Mouse (Mus musculus): Measurements from ENCODE around the gene Epp13. TPM values are rescaled to one million over a fixed set of nuclear protein-coding genes. Genes with fewer than 3 reads are reported as not detected.
"Not testable (repeated sequence)": the region's sequence is repeated elsewhere in the genome, so short reads cannot be mapped to it uniquely, and the experiment has no call there.

Epp13 gene
- total RNA-seq, 2 experiments from 2014 or later: not detected

GRCm38 (mm10) chr7:6285842-6286705 lies 33.6 kb downstream of the Epp13 start, which contains the start of gene Zfp667:
TSS of gene Zfp667 (plus strand) at chr7:6286579.
- DNase-seq: peak; percentile 98

GRCm38 (mm10) chr7:6286921-6287531 lies 34.5 kb downstream of the Epp13 start:
- DNase-seq: peak; percentile 31 to 35

DNA sequence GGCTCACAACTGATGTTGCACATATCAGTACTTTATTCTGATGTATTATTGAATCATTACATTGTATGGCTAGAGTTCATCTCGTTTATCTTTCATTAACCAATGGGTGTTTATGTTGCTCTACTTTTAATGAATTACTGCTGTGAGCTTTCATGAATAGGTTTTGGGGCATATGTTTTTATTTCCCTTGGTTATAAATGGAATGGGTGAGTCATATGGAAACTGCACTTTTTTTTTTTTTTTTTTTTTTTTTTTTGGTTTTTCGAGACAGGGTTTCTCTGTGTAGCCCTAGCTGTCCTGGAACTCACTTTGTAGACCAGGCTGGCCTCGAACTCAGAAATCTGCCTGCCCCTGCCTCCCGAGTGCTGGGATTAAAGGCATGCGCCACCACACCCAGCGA lies 38.6 kb downstream of the Epp13 start:
- not testable (repeated sequence) for DNase-seq

DNA sequence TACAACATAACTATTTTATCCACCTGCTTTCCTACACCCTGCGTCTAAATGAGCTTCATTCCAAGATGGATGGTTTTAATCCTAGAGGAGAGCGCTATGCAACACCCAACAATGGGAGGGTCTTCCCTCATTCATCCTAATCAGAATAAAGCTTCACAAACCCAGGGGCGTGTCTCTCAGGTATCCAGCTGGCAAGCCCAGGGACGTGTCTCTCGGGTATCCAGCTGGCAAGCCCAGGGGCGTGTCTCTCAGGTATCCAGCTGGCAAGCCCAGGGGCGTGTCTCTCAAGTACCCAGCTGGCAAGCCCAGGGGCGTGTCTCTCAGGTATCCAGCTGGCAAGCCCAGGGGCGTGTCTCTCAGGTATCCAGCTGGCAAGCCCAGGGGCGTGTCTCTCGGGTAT lies 48.3 kb downstream of the Epp13 start:
- DNase-seq: not testable (repeated sequence)

DNA sequence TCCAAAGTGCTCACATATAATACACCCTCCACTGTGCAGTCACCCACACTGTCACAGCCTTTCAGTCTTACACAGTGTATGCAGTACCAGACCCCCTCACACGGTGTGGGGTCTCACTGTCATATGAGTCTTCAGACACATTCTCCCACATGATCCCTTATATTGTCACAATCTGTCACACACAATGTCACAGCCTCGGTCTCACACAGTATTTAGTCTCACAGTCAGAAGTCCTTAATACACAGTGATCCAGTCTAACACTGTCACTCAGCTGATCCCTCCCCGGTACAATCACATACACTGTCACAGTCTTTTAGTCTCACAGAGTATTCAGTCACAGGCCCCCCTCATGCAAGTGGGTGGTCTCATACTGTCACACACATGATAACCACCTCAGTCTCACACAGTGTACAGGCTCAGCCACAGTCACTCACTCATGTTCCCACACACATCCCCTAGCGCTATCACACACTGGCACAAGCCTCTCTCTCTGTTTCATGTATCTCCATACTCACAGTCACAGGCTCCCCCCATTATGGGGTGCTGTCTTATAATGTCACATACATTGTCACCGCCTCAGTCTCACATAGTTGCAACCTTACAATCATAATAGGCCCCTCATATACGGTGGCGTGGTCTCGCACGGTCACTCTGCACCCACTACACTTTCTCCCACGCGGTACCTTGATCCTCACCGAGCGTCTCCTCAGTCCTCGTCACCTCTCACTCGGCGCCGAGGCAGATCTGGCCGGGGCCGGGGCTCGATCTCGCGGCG lies 78.1 kb downstream of the Epp13 start:
- peak; percentile 27 to 38 for DNase-seq

DNA sequence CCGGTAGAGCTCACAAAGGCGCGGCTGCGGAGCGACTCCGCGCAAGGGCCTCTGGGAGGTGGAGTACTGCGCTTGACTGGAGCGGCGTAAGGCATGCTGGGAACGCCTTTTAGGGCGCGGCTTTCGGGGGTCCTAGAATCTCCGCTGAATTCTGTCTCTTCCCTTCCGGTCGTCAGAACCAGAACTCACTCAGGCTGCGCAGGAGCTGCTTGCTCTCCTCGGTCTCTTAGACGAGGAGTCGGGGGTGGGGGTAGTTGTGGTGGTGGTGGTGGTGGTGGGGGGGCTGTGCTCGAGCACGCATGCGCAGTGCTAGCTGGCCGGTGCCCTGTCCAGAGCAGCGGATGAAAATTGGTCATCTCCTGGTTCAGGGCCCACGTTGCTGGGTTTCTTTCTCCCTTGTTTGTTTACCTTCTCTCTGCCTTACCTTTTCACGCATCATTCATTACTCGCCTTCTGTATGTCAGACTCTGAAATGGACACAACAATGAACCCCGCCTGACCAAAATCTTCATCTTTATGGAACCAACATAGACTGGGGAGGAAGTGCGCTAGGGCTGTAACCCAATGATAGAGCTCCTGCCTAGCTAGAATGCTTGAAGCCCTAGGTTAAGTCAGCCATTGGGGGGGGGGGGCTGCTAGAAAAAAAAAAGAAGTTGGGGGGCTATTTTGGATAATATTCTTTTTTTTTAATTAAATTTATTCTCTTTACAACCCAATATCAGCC lies 78.9 kb downstream of the Epp13 start, which contains the start of gene Zfp583:
TSS of gene Zfp583 (minus strand) at position 53 of the 724 bp plus-strand sequence.
- peak; percentile 85 to 87 for DNase-seq

Other genes starting within 250 kb of the Epp13 start
- not detected for gene Vmn1r65, start 241.7 kb upstream of the Epp13 start, total RNA-seq (2021)
- gene Nlrp4c, start 207.5 kb upstream of the Epp13 start, total RNA-seq (2021): not detected
- gene Zfp787, start 96.7 kb upstream of the Epp13 start, total RNA-seq (2021): 10 to 100 TPM; 23.5 to 26.5 TPM
- 10 to 100 TPM; 52.7 to 60.6 TPM for gene Zfp444, start 80.5 kb upstream of the Epp13 start, total RNA-seq (2021)
- gene Galp, start 55.6 kb upstream of the Epp13 start, total RNA-seq (2021): not detected
- not detected for gene Zscan5b, start 30.4 kb upstream of the Epp13 start, total RNA-seq (2021)
- 10 to 100 TPM; 17.6 to 19.0 TPM for gene Zfp667, start 33.9 kb downstream of the Epp13 start, total RNA-seq (2021)
- 10 to 100 TPM; 10.4 to 13.1 TPM for gene Zfp583, start 78.6 kb downstream of the Epp13 start, total RNA-seq (2021)
- gene Gm3854, start 91.0 kb downstream of the Epp13 start, total RNA-seq (2021): 1 to 10 TPM; 6.0 to 8.0 TPM
- gene Zfp78, start 110.6 kb downstream of the Epp13 start, total RNA-seq (2021): 1 to 10 TPM; 5.3 to 5.8 TPM
- 10 to 100 TPM in 1 of 2 experiments, 1 to 10 TPM in 1; 6.0 to 12.0 TPM for gene Zfp28, start 130.6 kb downstream of the Epp13 start, total RNA-seq (2021)
- gene Smim17, start 146.0 kb downstream of the Epp13 start, total RNA-seq (2021): 10 to 100 TPM; 21.3 to 24.2 TPM
- gene Gm20715, start 157.6 kb downstream of the Epp13 start, total RNA-seq (2021): under 1 TPM; 0.45 to 0.68 TPM
- 1 to 10 TPM in 1 of 2 experiments, under 1 TPM in 1; 0.99 to 2.4 TPM for gene Olfr1344, start 186.0 kb downstream of the Epp13 start, total RNA-seq (2021)
- under 1 TPM; 0.08 to 0.12 TPM for gene Olfr1336, start 203.5 kb downstream of the Epp13 start, total RNA-seq (2021)
- gene Olfr1346, start 214.4 kb downstream of the Epp13 start, total RNA-seq (2021): not detected
- not detected for gene Olfr5, start 234.2 kb downstream of the Epp13 start, total RNA-seq (2021)
- not detected for gene Olfr1347, start 247.0 kb downstream of the Epp13 start, total RNA-seq (2021)